In the genomic region with DNA sequence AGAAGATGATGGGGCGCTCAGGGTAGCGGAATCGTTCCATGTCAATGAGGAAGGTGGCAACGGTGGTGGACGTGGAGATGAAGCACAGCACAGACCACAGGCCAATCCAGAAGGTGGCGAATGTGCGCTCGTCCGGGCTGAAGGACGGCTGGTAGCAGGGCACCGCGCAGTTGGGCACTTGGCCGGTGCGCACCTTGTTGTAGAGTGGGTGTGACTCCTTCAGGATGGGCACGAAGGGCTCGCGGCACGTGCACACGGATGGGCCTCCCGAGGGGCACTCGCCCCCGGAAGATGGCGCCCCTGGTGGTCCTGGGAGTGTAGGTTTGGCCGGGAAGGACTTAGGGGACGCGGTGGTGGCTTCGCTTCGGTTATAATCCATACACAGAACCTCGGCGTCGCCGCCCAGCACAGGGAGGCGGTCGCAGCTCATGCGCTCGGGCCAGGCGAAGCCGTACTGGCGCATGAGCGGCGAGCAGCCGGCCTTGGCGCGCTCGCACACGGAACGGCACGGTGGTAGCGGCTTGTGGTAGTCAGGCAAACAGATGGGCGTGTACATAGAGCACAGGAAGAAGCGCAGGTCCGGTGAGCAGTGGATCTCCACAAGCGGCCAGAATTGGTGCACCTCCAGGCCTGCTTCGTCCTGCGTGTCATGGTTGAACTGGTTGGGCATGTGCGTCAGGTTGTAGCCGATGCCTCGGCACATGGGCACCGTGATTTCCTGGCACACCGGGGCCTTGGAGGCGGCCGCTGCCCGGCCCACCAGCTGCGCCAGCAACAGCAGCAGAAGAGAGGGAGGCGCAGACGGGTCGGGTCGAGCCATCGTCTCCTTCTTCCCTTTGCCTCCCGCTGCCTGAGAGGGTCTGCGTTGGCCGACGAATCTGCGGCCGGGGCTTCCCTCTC, we compare ENCODE assay signal across 8 mouse cellular contexts. TPM values are rescaled to one million over a fixed set of nuclear protein-coding genes. Genes with fewer than 3 reads are reported as not detected.
DNase-seq lines count a peak whose midpoint lies in the region; ATAC-seq and TF ChIP-seq lines count a peak whose summit lies in the region.

No protein-coding gene starts in this region.

- peak overlapping the region; percentile 93 for H3K4me2 ChIP-seq in lung, embryonic 16.5 days (ENCODE audit: low read depth, low read length)

- peaks cover 67% of the 10 kb centered on the region for H3K4me1 ChIP-seq in embryonic facial prominence, embryonic 10.5 days
- peaks cover 63% of the 10 kb centered on the region for H3K4me1 ChIP-seq in heart, embryonic 10.5 days
- H3K4me1 ChIP-seq in lung, embryonic 16.5 days (replicated peaks; ENCODE audit: control insufficient read depth, insufficient read depth, low read length) = peaks cover 34% of the 10 kb centered on the region
- H3K4me1 ChIP-seq in olfactory bulb, adult 2 months (ENCODE audit: control insufficient read depth, insufficient read depth, low read length) = peaks cover 35% of the 10 kb centered on the region

- peak; percentile 21 for ATAC-seq in CD4-positive, CD25-positive, alpha-beta regulatory T cell, adult 4 months
- no peak for ATAC-seq in lung, embryonic 16.5 days (ENCODE audit: low read depth)

- TF ChIP-seq POLR2A in olfactory bulb, adult 2 months (IDR thresholded peaks at IDR 0.05; ENCODE audit: insufficient read depth, low read depth, low read length) = no peak

- H3K27ac ChIP-seq in embryonic facial prominence, embryonic 10.5 days (replicated peaks) = peak overlapping the region; percentile 68
- H3K27ac ChIP-seq in heart, embryonic 10.5 days = peak overlapping the region; percentile 89
- peak overlapping the region; percentile 85 for H3K27ac ChIP-seq in lung, embryonic 16.5 days (ENCODE audit: low read length)
- H3K27ac ChIP-seq in olfactory bulb, adult 2 months (ENCODE audit: insufficient read depth, low read depth, low read length) = no peak overlapping the region

- H3K27me3 ChIP-seq in embryonic facial prominence, embryonic 10.5 days (replicated peaks; ENCODE audit: low read depth, poor library complexity, severe bottlenecking) = peaks cover 70% of the 10 kb centered on the region
- H3K27me3 ChIP-seq in heart, embryonic 10.5 days (ENCODE audit: insufficient read depth, poor library complexity, severe bottlenecking) = peaks cover 44% of the 10 kb centered on the region
- peaks cover 29% of the 10 kb centered on the region for H3K27me3 ChIP-seq in lung, embryonic 16.5 days (ENCODE audit: control insufficient read depth, insufficient read depth, low read depth, low read length)

- WGBS in embryonic facial prominence, embryonic 10.5 days = 8% methylated on average over 75 of the region's 75 CpGs
- 7% methylated on average over 75 of the region's 75 CpGs for WGBS in heart, embryonic 10.5 days
- 7% methylated on average over 74 of the region's 75 CpGs for WGBS in lung, embryonic 16.5 days
- WGBS in olfactory bulb, adult 2 months = 6% methylated on average over 75 of the region's 75 CpGs

- H3K36me3 ChIP-seq in embryonic facial prominence, embryonic 10.5 days (replicated peaks) = 0 out of 2 replicates have a peak, but pooled peaks cover 7% of the 10 kb centered on the region
- no peaks in the 10 kb centered on the region for H3K36me3 ChIP-seq in heart, embryonic 10.5 days
- H3K36me3 ChIP-seq in lung, embryonic 16.5 days (ENCODE audit: control insufficient read depth, insufficient read depth, low read length) = no peaks in the 10 kb centered on the region

- H3K4me3 ChIP-seq in embryonic facial prominence, embryonic 10.5 days = peak overlapping the region; percentile 71
- H3K4me3 ChIP-seq in heart, embryonic 10.5 days = peak overlapping the region; percentile 81
- H3K4me3 ChIP-seq in lung, embryonic 16.5 days (ENCODE audit: low read length) = peak overlapping the region; percentile 62
- H3K4me3 ChIP-seq in olfactory bulb, adult 2 months (ENCODE audit: insufficient read depth, low read depth, low read length) = peak overlapping the region; percentile 62

- DNase-seq in adrenal gland, adult 8-10 months = peak; percentile 48
- DNase-seq in embryonic facial prominence, embryonic 10.5 days (ENCODE audit: low spot score) = peak; percentile 77
- peak; percentile 86 for DNase-seq in heart, embryonic 10.5 days (ENCODE audit: low spot score)
- peak; percentile 38 to 60 for DNase-seq in kidney, adult 8-10 months
- peak; percentile 75 for DNase-seq in thymus, postnatal 4 days

- H3K9me3 ChIP-seq in embryonic facial prominence, embryonic 10.5 days = no peaks in the 10 kb centered on the region
- H3K9me3 ChIP-seq in heart, embryonic 10.5 days = no peaks in the 10 kb centered on the region
- no peaks in the 10 kb centered on the region for H3K9me3 ChIP-seq in lung, embryonic 16.5 days (ENCODE audit: control insufficient read depth, low read length)

- H3K9ac ChIP-seq in lung, embryonic 16.5 days (ENCODE audit: low read length) = peak overlapping the region; percentile 72

- TF ChIP-seq CTCF in olfactory bulb, adult 2 months (IDR thresholded peaks at IDR 0.05; ENCODE audit: insufficient read depth, low read depth, low read length) = no peak

RNA-seq across cellular contexts. Expression of a gene that starts 1.5 kb away (rescaled TPM):
- under 1 TPM; 0.19 to 0.63 TPM for polyA plus RNA-seq in CD4-positive, CD25-positive, alpha-beta regulatory T cell, adult 4 months (2017; shearing (Covaris generic))
- total RNA-seq in adrenal gland, adult 8-10 months (2022) = 10 to 100 TPM; 14.9 to 34.1 (median 21.4) TPM
- polyA plus RNA-seq in embryonic facial prominence, embryonic 10.5 days (2016; fragmentation: Nextera tagmentation; extraction: Ambion mirVana) = 1.8 and 2.0 TPM in 2 replicates
- 1.4 and 1.8 TPM in 2 replicates for polyA plus RNA-seq in heart, embryonic 10.5 days (2016; fragmentation: Nextera tagmentation; extraction: Ambion mirVana)
- 2.3 and 2.5 TPM in 2 replicates for polyA plus RNA-seq in lung, embryonic 16.5 days (2015; fragmentation: Nextera tagmentation; extraction: Ambion mirVana)
- not detected in 2 replicates for polyA plus RNA-seq in olfactory bulb, adult 2 months (2012; ENCODE audit: insufficient read depth, insufficient read length, low replicate concordance, missing spikeins)

RNA-seq across cellular contexts. Expression of a gene that starts 45.8 kb away (rescaled TPM):
- polyA plus RNA-seq in CD4-positive, CD25-positive, alpha-beta regulatory T cell, adult 4 months (2017; shearing (Covaris generic)) = under 1 TPM; 0.61 to 0.90 TPM
- total RNA-seq in adrenal gland, adult 8-10 months (2022) = 10 to 100 TPM; 12.0 to 15.6 (median 13.6) TPM
- polyA plus RNA-seq in embryonic facial prominence, embryonic 10.5 days (2016; fragmentation: Nextera tagmentation; extraction: Ambion mirVana) = 5.8 and 6.1 TPM in 2 replicates
- polyA plus RNA-seq in heart, embryonic 10.5 days (2016; fragmentation: Nextera tagmentation; extraction: Ambion mirVana) = 4.0 and 5.4 TPM in 2 replicates
- polyA plus RNA-seq in lung, embryonic 16.5 days (2015; fragmentation: Nextera tagmentation; extraction: Ambion mirVana) = 3.6 and 3.8 TPM in 2 replicates
- not detected in 2 replicates for polyA plus RNA-seq in olfactory bulb, adult 2 months (2012; ENCODE audit: insufficient read depth, insufficient read length, low replicate concordance, missing spikeins)
